Mouse (Mus musculus) left cerebral cortex, adult 11 months (tissue): ENCODE results near the gene Msln.
"Not testable (repeated sequence)": the region's sequence is repeated elsewhere in the genome, so short reads cannot be mapped to it uniquely, and the experiment has no call there.

Experiments
- DNase-seq: peaks from one replicate; pipeline ENCODE4 v3.0.0; 2022; ENCODE audit warnings: low spot score

Gene Msln

DNA sequence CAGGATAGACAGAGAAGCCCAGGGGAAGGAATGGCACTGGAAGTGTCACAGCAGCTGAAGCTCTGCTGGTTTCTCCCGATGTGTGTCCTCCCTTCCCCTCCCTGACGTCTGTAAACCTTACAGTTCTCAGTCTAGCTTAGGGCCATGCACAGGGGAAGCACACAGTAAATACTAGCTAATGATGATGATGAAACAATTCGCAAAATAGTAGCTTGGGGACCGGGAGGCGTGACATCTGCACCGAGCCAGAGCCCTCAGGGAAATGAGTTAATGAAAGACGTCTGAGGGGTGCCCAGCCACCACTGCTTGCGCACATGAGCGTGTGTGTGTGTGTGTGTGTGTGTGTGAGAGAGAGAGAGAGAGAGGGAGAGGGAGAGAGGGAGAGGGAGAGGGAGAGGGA is 15.2 kb upstream of the Msln start:
- DNase-seq = no peak

DNA sequence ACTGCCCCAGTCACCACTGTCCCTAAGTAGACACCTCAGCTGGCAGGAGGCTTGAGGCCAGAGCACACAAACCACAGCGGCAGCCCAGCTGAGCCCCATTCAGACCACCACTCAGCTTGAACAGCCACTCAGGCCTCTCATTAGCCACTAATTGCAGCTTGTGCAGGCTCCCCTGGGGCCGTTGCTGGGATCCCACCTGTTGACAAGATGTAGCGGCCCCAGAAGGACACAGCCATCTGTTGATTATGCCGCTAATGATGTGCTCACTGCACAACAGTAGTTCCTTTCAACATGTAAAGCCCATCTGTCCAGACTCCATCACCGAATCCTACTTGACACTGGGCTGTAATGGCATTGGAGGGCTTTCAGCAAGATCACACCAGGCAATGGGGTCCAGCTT is 11.7 kb upstream of the Msln start:
- DNase-seq = no peak

- no peak for DNase-seq
Observed at GRCm38 (mm10) chr17:25762591-25762990, 8.4 kb upstream of the Msln start.

DNA sequence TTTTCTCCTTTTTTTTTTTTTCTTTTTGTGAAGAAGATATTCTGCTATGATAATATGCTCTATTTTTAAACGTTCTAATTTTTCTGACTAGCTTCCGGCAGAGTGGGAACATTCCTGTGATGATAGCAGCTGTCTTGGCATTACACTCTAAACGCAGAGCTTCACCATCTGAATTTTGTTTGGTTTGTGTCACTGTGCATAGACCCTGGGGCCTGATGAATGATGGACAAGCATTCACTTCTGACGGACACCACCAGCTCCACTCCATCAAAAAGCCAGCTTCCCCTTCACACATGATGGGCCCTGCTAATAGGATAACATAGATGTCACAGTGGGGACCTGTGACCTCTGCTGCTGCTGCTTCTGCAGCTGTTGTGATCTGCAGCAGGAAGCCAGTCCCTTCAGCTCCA is 7.4 kb upstream of the Msln start:
- DNase-seq = no peak

GRCm38 (mm10) chr17:25760148-25760547 is 6.0 kb upstream of the Msln start:
- no peak for DNase-seq

DNA sequence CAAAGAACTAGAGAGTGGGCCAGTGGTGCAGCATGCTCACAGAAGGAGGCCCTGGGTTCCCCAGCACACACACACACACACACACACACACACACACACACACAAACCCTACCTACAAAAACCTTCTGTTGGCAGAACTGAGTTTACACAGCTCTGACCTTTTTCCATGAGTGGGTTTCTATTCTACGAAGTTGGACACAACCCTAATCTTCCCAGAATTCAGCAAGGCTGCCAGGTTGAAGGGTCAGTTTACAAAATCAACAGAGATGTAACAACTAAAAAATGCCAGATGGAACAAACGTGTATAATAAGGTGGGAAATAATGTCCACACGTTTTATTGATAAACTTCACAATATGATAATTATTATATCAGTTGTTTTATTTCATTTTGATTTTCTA is 3.5 kb upstream of the Msln start:
- no peak for DNase-seq

DNA sequence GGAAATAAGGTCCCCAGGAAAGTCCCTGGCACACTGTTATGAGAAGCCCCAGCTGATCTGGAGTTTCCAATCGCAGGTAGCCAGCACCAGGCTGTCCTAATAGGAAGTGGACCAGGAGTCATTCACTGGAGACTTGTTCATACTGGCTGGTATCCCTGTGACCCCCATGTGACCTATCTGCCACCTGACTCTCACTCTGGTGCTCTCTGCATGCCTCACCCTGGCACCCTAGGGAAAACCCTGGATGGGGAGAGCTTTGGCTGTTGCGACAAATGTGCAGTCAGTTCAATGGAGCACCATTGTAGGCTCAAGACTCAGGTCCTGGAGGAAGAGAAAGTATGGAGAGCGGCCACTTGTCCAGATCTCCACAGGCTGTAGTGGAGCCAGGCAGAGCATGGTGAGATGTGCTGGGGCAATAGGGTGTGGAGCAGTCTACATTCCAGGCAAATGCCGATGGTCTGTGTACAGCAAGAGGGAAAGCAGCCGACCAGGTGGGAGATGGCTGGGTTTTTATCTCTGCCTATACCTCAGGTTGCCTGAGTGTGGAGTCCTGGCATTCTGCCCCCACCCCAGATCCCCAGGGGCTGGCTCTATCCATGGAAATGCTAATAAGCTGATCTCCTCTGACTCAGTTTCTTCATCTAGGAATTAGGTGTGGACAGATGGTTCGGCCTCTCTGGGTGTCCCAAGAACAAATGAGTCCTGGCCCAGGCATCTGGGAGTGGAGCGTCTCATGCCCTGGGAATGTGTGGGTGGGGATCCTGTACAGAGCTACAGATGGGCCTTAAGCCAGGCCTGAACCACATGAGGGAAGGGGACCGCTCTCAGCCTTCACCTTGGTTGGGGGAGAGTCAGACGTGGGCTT is 2.4 kb upstream of the Msln start:
- DNase-seq = no peak

DNA sequence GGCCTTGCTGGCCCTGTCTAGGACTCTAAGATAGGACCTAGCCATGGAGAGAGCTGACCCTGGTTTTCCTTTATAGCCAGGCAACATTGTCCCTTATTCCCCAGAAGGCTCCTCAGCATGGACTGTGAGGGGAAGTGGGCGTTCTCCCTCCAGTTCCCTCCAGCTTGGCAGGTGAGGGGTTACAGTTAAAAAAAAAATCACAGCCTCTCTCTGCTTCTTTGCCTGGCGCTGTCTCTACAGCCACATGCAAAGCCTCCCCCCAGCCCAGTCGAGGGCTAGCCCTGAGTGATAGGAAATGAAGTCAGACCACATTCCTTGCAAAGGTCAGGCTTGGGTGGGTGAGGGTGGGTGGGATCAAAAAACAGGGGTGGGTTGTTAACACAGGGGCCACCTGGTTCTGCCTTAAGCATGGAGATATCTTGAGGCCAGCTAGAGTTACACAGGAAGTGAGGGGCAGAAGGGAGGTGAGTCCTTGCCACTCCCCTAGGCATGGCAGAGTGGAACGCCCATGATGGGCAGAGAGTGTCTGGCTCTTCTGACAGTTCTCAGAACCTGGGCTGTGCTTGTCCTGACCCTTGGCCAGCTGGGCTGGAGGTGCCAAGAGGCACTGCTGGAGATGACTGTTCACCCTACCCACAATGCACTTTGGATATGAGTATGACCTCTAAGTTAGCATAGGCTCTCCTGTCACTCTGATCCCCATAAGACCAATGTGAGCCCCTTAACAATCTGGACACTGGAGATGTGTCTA is 1.6 kb upstream of the Msln start:
- DNase-seq = no peak

DNA sequence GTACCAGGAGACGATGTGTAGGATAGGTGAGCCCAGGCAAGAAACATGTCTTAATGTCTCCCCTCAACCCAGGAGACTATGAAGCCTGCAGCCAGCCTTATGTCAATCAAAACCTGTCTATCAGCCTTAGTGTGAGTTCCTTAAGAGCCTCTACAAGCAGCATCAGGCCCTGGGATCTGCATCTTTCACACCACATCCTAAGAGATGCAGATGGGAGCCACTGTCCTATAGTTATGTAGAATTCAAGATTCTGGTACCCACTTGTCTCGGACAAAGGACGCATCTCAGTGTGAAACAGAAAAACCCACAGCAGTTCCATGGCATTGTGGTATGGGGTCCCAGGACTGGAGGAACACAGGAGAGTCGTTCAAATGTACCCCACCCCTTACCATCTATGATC is 908 bp upstream of the Msln start:
- no peak for DNase-seq

- no peak for DNase-seq
Observed at GRCm38 (mm10) chr17:25751446-25751845, 2.7 kb downstream of the Msln start.

- no peak for DNase-seq
Observed at GRCm38 (mm10) chr17:25749314-25749713, 4.9 kb downstream of the Msln start.

DNA sequence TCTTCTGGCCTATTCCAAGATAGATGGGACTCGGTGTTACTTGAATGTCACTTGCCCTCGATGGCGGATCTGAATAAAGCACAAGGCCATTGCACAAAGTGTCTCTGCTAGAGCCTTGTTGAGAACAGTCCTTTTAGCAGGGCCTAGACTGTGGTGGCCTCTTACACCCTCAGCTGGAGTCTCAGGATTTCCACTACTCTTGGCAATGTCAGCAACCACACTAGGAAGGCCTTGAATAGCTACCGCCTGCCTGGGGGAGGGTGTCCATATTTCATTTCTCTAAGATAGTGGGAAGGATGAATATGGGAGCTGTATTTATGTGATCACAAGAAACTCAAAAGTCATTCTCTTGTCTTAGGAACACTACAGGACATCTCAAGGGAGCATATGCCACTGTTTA is 5.9 kb downstream of the Msln start:
- DNase-seq = no peak

DNA sequence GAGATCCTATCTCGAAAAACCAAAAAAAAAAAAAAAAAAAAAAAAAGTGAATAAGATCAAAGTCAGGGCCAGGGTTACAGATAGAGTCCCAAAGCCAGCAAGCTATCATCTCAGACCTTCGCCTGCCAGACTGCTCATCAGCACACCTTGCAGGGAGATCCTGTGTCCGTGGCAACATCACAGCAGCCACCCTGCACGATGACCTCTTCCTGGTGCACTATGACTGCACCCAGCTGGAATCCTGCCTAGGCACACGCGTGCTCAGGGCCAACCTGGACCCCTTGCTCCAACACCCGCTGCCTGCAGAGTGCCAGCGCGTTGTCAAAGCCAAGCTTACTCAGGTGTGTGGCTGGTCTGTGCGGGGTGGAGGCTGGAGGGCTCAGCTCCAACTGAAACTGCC is 9.9 kb downstream of the Msln start:
- no peak for DNase-seq

- no peak for DNase-seq
Observed at GRCm38 (mm10) chr17:25743831-25744230, 10.3 kb downstream of the Msln start.

- DNase-seq = not testable (repeated sequence)
Observed at GRCm38 (mm10) chr17:25741471-25741870, 12.7 kb downstream of the Msln start.

DNA sequence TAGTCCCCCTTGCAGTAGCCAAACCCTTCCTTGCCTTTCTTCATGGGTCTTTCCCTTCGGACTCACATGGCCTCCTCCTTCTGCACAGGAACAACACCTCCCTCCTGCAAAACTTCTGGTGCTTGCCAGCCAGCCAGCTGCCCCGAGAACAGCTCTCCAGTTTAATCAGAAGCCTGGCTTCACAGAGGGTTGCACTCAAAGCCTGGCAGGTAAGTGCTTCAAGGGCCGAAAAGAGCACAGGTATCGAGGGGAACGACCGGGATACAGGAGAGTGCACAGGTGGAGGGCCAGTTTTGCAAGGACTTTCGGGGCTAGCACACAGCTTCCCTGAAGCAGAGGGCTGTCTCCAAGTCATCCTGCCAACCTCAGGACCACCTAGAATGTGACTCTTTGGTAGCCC is 15.3 kb downstream of the Msln start:
- no peak for DNase-seq

GRCm38 (mm10) chr17:25735745-25736144 is 18.4 kb downstream of the Msln start, which contains the start of gene Mslnl:
Mslnl (plus strand) TSS chr17:25736042.
- no peak for DNase-seq

DNA sequence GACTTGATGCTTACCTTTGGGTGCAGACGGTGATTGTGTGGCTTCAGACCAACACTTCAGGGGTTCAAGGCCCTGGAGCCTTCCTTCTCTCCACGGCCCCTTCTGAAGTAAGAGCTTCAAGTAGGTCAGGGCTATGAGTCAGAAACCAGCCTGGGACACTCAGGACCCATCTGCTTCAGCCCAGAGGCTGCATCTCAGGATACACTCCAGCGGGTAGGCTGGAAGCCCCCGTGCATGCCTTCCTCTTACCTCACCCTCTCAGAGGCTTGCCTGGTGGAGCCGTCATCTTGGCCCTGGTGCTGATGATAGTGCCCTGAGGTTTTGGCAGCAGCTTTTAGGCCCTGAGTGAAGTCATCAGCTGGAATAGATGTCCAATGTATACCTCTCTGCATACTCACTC is 18.9 kb downstream of the Msln start:
- no peak for DNase-seq

DNA sequence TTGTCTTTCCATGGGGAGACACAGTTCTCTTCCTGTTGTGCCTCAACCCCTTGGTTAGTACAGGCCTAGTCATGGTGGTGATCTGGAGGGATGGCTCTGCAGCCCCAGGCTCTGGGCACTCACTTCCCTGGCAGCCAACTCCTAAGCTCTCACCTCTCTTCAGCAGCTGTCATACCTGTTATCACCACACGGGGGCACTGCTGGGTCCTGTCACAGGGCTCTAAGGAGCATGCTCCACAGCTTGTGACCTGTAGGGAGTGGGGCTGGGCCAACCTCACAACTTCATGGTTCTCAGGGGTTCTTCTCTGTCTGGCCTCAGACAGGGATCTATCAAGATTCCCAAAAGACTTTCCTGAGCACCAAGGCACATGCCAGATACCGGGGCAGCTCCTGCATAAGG is 22.1 kb downstream of the Msln start:
- DNase-seq = peak; percentile 71

- no peak for DNase-seq
Observed at GRCm38 (mm10) chr17:25728009-25728270, 26.2 kb downstream of the Msln start.

DNA sequence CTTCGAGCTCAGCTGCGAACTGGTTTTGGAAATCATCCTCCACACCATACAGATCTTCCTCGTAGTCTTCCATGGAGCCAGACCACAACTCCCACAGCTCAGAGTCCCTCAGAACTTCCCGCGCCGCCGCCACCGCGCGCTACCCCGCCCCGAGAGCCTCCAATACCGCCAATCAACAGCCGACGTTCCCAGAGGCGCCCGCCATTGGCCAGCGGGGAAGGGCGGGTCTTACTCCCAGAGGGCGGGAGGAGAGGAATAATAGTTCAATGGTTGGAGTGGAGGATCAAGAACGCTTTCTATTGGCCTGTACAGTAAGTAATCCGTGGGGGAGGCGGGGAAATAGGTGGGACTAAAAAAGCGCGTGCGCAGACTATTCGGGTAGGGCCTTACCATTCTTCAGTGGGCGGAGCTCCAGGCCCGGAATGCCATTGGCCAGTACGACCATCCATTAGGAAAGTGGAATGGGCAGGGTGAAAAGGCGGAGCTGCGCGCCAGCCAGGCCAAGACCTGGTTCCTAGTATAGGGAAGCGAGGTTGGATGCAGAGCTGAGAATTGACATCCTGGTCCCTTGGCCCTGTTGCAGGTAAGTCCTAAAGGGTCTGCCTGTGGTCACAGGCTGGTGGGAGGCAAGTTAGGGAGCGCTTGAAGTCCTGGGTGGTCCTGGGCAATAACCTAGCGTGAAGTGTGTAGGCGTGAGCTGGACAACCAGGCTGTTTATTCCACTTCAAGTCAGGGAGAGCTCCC is 26.7 kb downstream of the Msln start, which contains the start of the genes Chtf18 and Rpusd1:
Gene Chtf18 (minus strand): TSS at position 155 of the 744 bp plus-strand sequence.
Gene Rpusd1 (plus strand): TSS at position 406 of the 744 bp plus-strand sequence.
- DNase-seq = peak; percentile 100

- DNase-seq = no peak
Observed at GRCm38 (mm10) chr17:25725264-25725663, 28.9 kb downstream of the Msln start.

DNA sequence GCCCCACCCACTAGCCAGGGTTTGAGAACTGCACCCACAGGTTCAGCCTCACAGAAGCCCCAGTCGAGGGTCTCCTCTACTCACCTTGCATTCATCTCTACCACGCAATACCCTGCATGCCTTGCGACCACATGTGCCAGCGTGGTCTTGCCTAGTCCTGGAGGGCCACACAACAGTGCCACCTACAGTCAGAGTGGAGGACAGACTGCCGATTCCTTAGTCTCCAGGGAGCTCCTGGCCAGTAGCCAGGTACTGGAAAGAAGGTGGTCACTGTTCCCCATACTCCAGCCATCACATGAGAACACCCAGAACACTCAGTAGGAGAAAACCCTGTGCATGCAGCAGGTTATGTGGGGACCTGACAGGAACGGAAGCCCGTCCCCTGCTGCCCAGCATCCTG is 30.3 kb downstream of the Msln start:
- DNase-seq = no peak
